Mouse (Mus musculus): ENCODE measurements around the gene Cyp2j13. TPM values are rescaled to one million over a fixed set of nuclear protein-coding genes. Genes with fewer than 3 reads are reported as not detected.
"Not testable (repeated sequence)": the region's sequence is repeated elsewhere in the genome, so short reads cannot be mapped to it uniquely, and the experiment has no call there.

Cyp2j13 gene
- polyA plus RNA-seq, 1 experiment from 2014 or later = not detected

DNA sequence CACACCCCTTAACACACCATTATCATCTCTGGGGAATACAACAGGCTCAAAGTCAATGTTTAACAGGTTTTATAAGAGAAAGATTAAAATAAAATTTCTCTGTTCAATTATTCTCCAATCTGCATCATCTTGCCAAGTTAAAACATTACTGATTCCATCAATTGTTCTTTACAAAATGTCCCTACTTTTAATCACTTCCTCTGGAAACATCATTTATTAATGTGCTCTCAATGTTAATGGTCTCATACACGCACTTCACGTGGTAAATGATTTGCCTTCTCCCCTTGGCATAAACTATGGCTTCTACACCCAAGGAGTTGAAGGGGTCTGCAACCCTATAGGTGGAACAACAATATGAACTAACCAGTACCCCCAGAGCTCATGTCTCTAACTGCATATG lies 17.2 kb downstream of the Cyp2j13 start:
- no peak overlapping the region for H3K9ac ChIP-seq (ENCODE audit: low read length)
- H3K27me3 ChIP-seq (ENCODE audit: control insufficient read depth, insufficient read depth, low read length) = no peaks in the 10 kb centered on the region
- H3K36me3 ChIP-seq (ENCODE audit: control insufficient read depth, insufficient read depth, low read length) = no peaks in the 10 kb centered on the region
- H3K27ac ChIP-seq (replicated peaks) = no peak overlapping the region
- 76% methylated on average over 2 of the region's 2 CpGs for WGBS
- no peak for ATAC-seq (ENCODE audit: low FRiP score, low TSS enrichment)
- no peak overlapping the region for H3K4me2 ChIP-seq (replicated peaks; ENCODE audit: low read depth)
- H3K4me3 ChIP-seq (ENCODE audit: low read depth, low read length) = no peak overlapping the region
- no peak for DNase-seq (ENCODE audit: low spot score)
- no peaks in the 10 kb centered on the region for H3K9me3 ChIP-seq (ENCODE audit: control insufficient read depth, low read length)
- no peaks in the 10 kb centered on the region for H3K4me1 ChIP-seq (replicated peaks; ENCODE audit: control insufficient read depth, insufficient read depth)
- TF ChIP-seq EP300 (optimal IDR thresholded peaks at IDR 0.05) (no peak), CTCF (IDR thresholded peaks at IDR 0.05; ENCODE audit: low read depth) (no peak)

DNA sequence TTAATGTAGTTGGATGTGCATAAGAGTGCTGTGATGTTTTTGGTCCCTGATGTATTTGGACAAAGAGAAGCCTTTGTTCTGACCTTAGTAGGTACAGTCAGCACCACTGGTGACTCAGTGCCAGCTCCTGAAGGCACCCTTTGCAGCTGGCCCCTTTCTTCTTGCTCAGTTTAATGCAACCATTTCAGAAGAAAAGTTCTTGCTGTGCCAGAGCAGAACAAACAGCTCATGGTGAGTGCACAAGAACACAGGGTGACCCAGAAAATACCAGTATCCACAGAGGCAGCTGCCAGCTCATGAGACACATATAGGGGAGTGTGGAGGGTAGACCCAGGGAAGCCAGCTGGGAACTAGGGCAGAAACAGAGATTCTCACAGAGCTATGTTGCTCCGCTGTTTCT lies 48.9 kb downstream of the Cyp2j13 start:
- ATAC-seq (ENCODE audit: low FRiP score, low TSS enrichment) = no peak
- no peaks in the 10 kb centered on the region for H3K9me3 ChIP-seq (ENCODE audit: control insufficient read depth, low read length)

DNA sequence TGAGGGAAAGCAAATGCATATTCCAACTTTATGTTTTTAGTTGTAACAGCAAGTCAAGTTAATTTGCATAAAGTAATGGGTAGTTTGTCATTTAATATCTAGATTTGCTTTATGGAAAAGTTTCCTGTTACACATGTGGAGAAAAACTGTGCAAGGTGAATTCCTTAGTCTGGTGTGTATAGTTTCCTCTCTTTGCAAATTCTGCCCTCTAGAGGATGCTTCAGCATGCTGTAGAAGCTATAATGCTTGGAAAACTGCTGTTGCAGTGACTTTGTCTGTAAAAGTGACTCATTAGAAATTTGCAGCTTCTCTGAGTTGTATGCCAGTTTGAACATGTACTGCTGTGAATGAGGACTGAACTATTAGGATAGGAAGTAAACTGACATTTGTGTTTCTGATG lies 54.5 kb downstream of the Cyp2j13 start:
- no peak for ATAC-seq (ENCODE audit: low FRiP score, low TSS enrichment)

More for the DNA sequence above, 48.9 kb downstream of the Cyp2j13 start:
- Histone ChIP-seq H3K4me2 (replicated peaks; ENCODE audit: low read depth) (no peak overlapping the region), H3K4me3 (ENCODE audit: low read depth, low read length) (no peak overlapping the region), H3K27me3 (ENCODE audit: control insufficient read depth, insufficient read depth, low read length) (no peaks in the 10 kb centered on the region), H3K4me1 (replicated peaks; ENCODE audit: control insufficient read depth, insufficient read depth) (no peaks in the 10 kb centered on the region), H3K36me3 (ENCODE audit: control insufficient read depth, insufficient read depth, low read length) (no peaks in the 10 kb centered on the region), H3K9ac (ENCODE audit: low read length) (no peak overlapping the region), H3K27ac (replicated peaks) (no peak overlapping the region)
- no peak for TF ChIP-seq EP300 (optimal IDR thresholded peaks at IDR 0.05)
- TF ChIP-seq CTCF (IDR thresholded peaks at IDR 0.05; ENCODE audit: low read depth) = no peak
- 90% methylated on average over 1 of the region's 1 CpGs for WGBS
- no peak for DNase-seq (ENCODE audit: low spot score)

GRCm38 (mm10) chr4:96016875-96017274 lies 60.5 kb downstream of the Cyp2j13 start:
- DNase-seq (ENCODE audit: low spot score) (no peak), ATAC-seq (ENCODE audit: low FRiP score, low TSS enrichment) (no peak)
- Histone ChIP-seq H3K4me1 (replicated peaks; ENCODE audit: control insufficient read depth, insufficient read depth) (no peaks in the 10 kb centered on the region), H3K36me3 (ENCODE audit: control insufficient read depth, insufficient read depth, low read length) (no peaks in the 10 kb centered on the region), H3K4me3 (ENCODE audit: low read depth, low read length) (no peak overlapping the region), H3K27ac (replicated peaks) (no peak overlapping the region), H3K27me3 (ENCODE audit: control insufficient read depth, insufficient read depth, low read length) (no peaks in the 10 kb centered on the region), H3K9ac (ENCODE audit: low read length) (no peak overlapping the region), H3K9me3 (ENCODE audit: control insufficient read depth, low read length) (no peaks in the 10 kb centered on the region), H3K4me2 (replicated peaks; ENCODE audit: low read depth) (no peak overlapping the region)
- no peak for TF ChIP-seq CTCF (IDR thresholded peaks at IDR 0.05; ENCODE audit: low read depth)
- no peak for TF ChIP-seq EP300 (optimal IDR thresholded peaks at IDR 0.05)
- 100% methylated on average over 1 of the region's 1 CpGs for WGBS

More for the DNA sequence above, 54.5 kb downstream of the Cyp2j13 start:
- no peak overlapping the region for H3K9ac ChIP-seq (ENCODE audit: low read length)
- H3K27me3 ChIP-seq (ENCODE audit: control insufficient read depth, insufficient read depth, low read length) = no peaks in the 10 kb centered on the region
- TF ChIP-seq CTCF (IDR thresholded peaks at IDR 0.05; ENCODE audit: low read depth) (peak; percentile 76), EP300 (optimal IDR thresholded peaks at IDR 0.05) (no peak)
- no peak overlapping the region for H3K4me3 ChIP-seq (ENCODE audit: low read depth, low read length)
- H3K9me3 ChIP-seq (ENCODE audit: control insufficient read depth, low read length) = no peaks in the 10 kb centered on the region
- no peaks in the 10 kb centered on the region for H3K4me1 ChIP-seq (replicated peaks; ENCODE audit: control insufficient read depth, insufficient read depth)
- DNase-seq (ENCODE audit: low spot score) = no peak
- no peaks in the 10 kb centered on the region for H3K36me3 ChIP-seq (ENCODE audit: control insufficient read depth, insufficient read depth, low read length)
- no peak overlapping the region for H3K4me2 ChIP-seq (replicated peaks; ENCODE audit: low read depth)
- H3K27ac ChIP-seq (replicated peaks) = no peak overlapping the region

DNA sequence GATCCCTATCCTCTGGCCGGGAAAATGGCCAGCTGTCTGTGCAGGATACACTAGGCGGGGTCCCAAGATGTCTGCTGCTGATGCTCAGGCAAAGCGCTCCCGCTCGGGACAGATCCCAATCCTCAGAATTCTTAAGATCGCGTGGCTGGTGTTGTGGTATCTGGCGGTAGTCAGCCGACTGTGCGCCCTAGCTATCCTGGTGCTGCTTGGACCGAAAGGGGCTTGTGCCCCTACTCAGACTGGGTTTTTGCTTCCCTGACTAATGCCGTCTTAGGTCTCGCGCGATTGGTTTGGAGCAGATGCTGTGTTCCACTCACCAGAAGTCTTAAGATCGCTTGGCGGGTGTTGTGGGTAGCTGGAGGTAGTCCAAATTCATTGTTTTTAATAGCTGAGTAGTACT lies 95.1 kb downstream of the Cyp2j13 start:
- not testable (repeated sequence) for H3K36me3 ChIP-seq (ENCODE audit: control insufficient read depth, insufficient read depth, low read length); H3K27me3 ChIP-seq (ENCODE audit: control insufficient read depth, insufficient read depth, low read length); H3K4me2 ChIP-seq (replicated peaks; ENCODE audit: low read depth); H3K9ac ChIP-seq (ENCODE audit: low read length); DNase-seq (ENCODE audit: low spot score); H3K9me3 ChIP-seq (ENCODE audit: control insufficient read depth, low read length); ATAC-seq (ENCODE audit: low FRiP score, low TSS enrichment); H3K4me1 ChIP-seq (replicated peaks; ENCODE audit: control insufficient read depth, insufficient read depth); H3K4me3 ChIP-seq (ENCODE audit: low read depth, low read length); H3K27ac ChIP-seq (replicated peaks)
- whole genome bisulfite sequencing = 93% methylated on average over 17 of the region's 17 CpGs

Other genes starting within 250 kb of the Cyp2j13 start
- gene Hook1, start 110.3 kb downstream of the Cyp2j13 start, polyA plus RNA-seq (2015; fragmentation: Nextera tagmentation; extraction: Ambion mirVana) = 13.0 TPM in 2 replicates
- gene Cyp2j12, start 63.6 kb upstream of the Cyp2j13 start, polyA plus RNA-seq (2015; fragmentation: Nextera tagmentation; extraction: Ambion mirVana) = not detected in 2 replicates
- gene Cyp2j7, start 159.1 kb upstream of the Cyp2j13 start, polyA plus RNA-seq (2015; fragmentation: Nextera tagmentation; extraction: Ambion mirVana) = not detected in 2 replicates

Measured in stomach, postnatal 0 days (tissue).